Mouse (Mus musculus): Measurements from ENCODE around the gene Zfyve27. TPM values are rescaled to one million over a fixed set of nuclear protein-coding genes. Genes with fewer than 3 reads are reported as not detected.

Gene Zfyve27
- polyA plus RNA-seq, 1 experiment from 2014 or later: 28.2 TPM

GRCm38 (mm10) chr19:42144541-42145167 lies 19.1 kb upstream of the Zfyve27 start:
- Histone ChIP-seq H3K9ac (no peak overlapping the region; the same call in 1 of the 2 replicates), H3K27me3 (no peaks in the 10 kb centered on the region), H3K4me1 (peaks cover 45% of the 10 kb centered on the region), H3K36me3 (no peaks in the 10 kb centered on the region), H3K4me3 (no peak overlapping the region), H3K9me3 (no peaks in the 10 kb centered on the region), H3K4me2 (0 out of 2 replicates have a peak overlapping the region, but pooled peaks have one; percentile 5), H3K27ac (peak overlapping the region; percentile 75)
- ATAC-seq (ENCODE audit: borderline replicate concordance, extremely low read depth, low FRiP score, low TSS enrichment): no peak
- 19% methylated on average over 8 of the region's 8 CpGs for WGBS

DNA sequence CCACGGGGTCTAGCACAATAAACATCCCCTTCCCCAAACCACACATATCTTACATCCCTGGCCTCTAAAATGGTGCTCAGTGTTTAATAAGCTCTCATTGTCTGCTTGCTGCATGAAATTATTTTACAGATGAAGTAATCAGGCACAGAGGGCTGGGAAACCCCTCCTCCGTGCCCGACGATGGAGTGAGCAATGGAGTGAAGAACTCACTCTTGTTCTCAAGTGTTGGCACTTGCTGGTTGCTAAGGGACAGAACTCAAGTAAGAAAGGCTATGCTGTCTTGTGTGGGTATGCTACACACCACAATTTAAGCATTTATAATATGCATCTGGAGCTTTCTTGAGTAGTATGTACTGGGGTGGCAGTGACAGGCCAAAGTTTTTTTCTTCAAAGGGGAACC lies 18.5 kb upstream of the Zfyve27 start:
- Histone ChIP-seq H3K27ac (peak overlapping the region; percentile 75), H3K4me3 (no peak overlapping the region), H3K4me1 (peaks cover 50% of the 10 kb centered on the region), H3K9ac (no peak overlapping the region), H3K4me2 (0 out of 2 replicates have a peak overlapping the region, but pooled peaks have one; percentile 5), H3K36me3 (no peaks in the 10 kb centered on the region), H3K27me3 (no peaks in the 10 kb centered on the region), H3K9me3 (no peaks in the 10 kb centered on the region)
- ATAC-seq (ENCODE audit: borderline replicate concordance, extremely low read depth, low FRiP score, low TSS enrichment): no peak
- WGBS: 38% methylated on average over 4 of the region's 4 CpGs

DNA sequence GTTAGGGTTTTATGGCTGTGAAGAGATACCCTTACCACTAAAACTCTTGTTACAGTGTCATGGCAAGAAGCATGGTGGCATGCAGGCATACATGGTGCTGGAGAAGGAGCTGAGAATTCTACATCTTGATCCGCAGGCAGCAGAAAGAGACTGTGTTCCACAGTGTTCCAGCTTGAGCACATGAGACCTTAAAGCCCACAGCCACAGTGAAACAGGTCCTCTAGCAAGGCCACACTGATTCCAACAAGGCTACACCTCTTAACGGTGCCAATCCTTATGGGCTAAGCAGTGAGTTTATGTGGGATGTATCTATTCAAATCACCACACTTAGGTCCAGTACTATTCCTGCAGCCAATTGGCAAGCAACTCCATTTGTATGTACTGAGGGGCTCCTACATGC lies 18.0 kb upstream of the Zfyve27 start:
- peaks cover 55% of the 10 kb centered on the region for H3K4me1 ChIP-seq
- no peaks in the 10 kb centered on the region for H3K36me3 ChIP-seq
- no peak overlapping the region for H3K9ac ChIP-seq
- H3K27me3 ChIP-seq: no peaks in the 10 kb centered on the region
- WGBS: 89% methylated on average over 2 of the region's 2 CpGs
- H3K27ac ChIP-seq: peak overlapping the region; percentile 75
- H3K4me3 ChIP-seq: no peak overlapping the region
- no peak overlapping the region for H3K4me2 ChIP-seq
- ATAC-seq (ENCODE audit: borderline replicate concordance, extremely low read depth, low FRiP score, low TSS enrichment): no peak
- H3K9me3 ChIP-seq: no peaks in the 10 kb centered on the region

GRCm38 (mm10) chr19:42146276-42147010 lies 17.3 kb upstream of the Zfyve27 start:
- Histone ChIP-seq H3K9ac (peak overlapping the region; percentile 87; the same call in 1 of the 2 replicates), H3K4me1 (peaks cover 63% of the 10 kb centered on the region), H3K36me3 (peaks cover 6% of the 10 kb centered on the region; the same call in 1 of the 2 replicates), H3K9me3 (no peaks in the 10 kb centered on the region), H3K4me2 (peak overlapping the region; percentile 89), H3K27me3 (no peaks in the 10 kb centered on the region), H3K27ac (peak overlapping the region; percentile 96), H3K4me3 (peak overlapping the region; percentile 64; the same call in 1 of the 2 replicates)
- no peak for ATAC-seq (ENCODE audit: borderline replicate concordance, extremely low read depth, low FRiP score, low TSS enrichment)
- WGBS: 85% methylated on average over 9 of the region's 9 CpGs

DNA sequence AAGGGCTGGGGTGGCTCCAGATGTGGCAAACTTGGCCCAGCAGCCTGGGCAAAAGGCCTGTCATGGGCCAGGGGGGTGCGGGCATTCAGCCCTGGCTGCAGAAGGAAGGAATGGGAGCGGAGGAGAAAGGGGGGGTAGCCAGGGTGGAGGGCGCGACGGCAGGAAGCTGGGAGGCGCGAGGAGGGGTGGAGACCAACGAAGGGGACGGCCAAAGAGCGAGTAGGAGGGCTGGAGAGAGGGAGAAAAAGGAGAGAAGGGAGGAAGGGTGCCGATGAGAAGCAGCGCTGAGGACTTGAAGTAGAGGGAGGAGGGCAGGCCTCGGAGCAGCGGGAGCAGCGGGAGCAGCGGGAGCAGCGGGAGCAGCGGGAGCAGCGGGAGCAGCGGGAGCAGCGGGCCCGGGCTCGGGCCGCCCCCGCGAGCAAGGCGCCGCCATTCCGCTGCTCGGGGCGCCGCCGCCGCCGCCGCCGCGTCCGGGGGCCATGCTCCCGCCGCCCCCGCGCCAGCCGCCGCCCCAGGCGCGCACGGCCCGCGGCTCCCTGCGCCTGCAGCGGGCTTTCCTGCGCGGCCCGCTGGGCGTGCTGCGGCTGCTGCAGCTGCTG lies 16.5 kb upstream of the Zfyve27 start, which contains the start of gene Marveld1:
TSS of gene Marveld1 (plus strand) at position 231 of the 599 bp plus-strand sequence.
- H3K4me2 ChIP-seq: peak within 1 kb of the TSS; percentile 89
- H3K27ac ChIP-seq: peak within 1 kb of the TSS; percentile 96
- peak within 1 kb of the TSS; percentile 87 for H3K9ac ChIP-seq
- peaks cover 6% of the 10 kb centered on the region; the same call in 1 of the 2 replicates for H3K36me3 ChIP-seq
- H3K27me3 ChIP-seq: no peaks in the 10 kb centered on the region
- peak within 1 kb of the TSS; percentile 64 for H3K4me3 ChIP-seq
- peaks cover 70% of the 10 kb centered on the region for H3K4me1 ChIP-seq
- no peaks in the 10 kb centered on the region for H3K9me3 ChIP-seq
- WGBS: under 1% methylated on average over 30 of the region's 57 CpGs
- peak; percentile 77 for ATAC-seq (ENCODE audit: borderline replicate concordance, extremely low read depth, low FRiP score, low TSS enrichment)

GRCm38 (mm10) chr19:42147769-42148568 lies 15.8 kb upstream of the Zfyve27 start:
- H3K36me3 ChIP-seq: peaks cover 6% of the 10 kb centered on the region; the same call in 1 of the 2 replicates
- no peaks in the 10 kb centered on the region for H3K27me3 ChIP-seq
- H3K4me1 ChIP-seq: peaks cover 70% of the 10 kb centered on the region
- peak overlapping the region; percentile 64 for H3K4me3 ChIP-seq
- under 1% methylated on average over 54 of the region's 63 CpGs for WGBS
- H3K9me3 ChIP-seq: no peaks in the 10 kb centered on the region
- H3K27ac ChIP-seq: peak overlapping the region; percentile 96
- H3K9ac ChIP-seq: peak overlapping the region; percentile 87
- ATAC-seq (ENCODE audit: borderline replicate concordance, extremely low read depth, low FRiP score, low TSS enrichment): peak; percentile 12
- H3K4me2 ChIP-seq: peak overlapping the region; percentile 89

GRCm38 (mm10) chr19:42148569-42148860 lies 15.2 kb upstream of the Zfyve27 start:
- Histone ChIP-seq H3K4me3 (peak overlapping the region; percentile 64), H3K4me1 (peaks cover 70% of the 10 kb centered on the region), H3K27me3 (no peaks in the 10 kb centered on the region), H3K9me3 (no peaks in the 10 kb centered on the region), H3K9ac (peak overlapping the region; percentile 87), H3K27ac (peak overlapping the region; percentile 96), H3K36me3 (peaks cover 6% of the 10 kb centered on the region; the same call in 1 of the 2 replicates), H3K4me2 (peak overlapping the region; percentile 89)
- 10% methylated on average over 7 of the region's 7 CpGs for WGBS
- ATAC-seq (ENCODE audit: borderline replicate concordance, extremely low read depth, low FRiP score, low TSS enrichment): peak; percentile 63; the same call in 1 of the 2 replicates

- Histone ChIP-seq H3K9me3 (no peaks in the 10 kb centered on the region), H3K36me3 (peaks cover 6% of the 10 kb centered on the region; the same call in 1 of the 2 replicates), H3K4me2 (no peak overlapping the region), H3K27me3 (no peaks in the 10 kb centered on the region), H3K4me3 (no peak overlapping the region), H3K27ac (no peak overlapping the region), H3K4me1 (peaks cover 41% of the 10 kb centered on the region), H3K9ac (no peak overlapping the region)
- no peak for ATAC-seq (ENCODE audit: borderline replicate concordance, extremely low read depth, low FRiP score, low TSS enrichment)
- WGBS: 5% methylated on average over 6 of the region's 6 CpGs
Measured at GRCm38 (mm10) chr19:42151990-42152389, 11.8 kb upstream of the Zfyve27 start.

DNA sequence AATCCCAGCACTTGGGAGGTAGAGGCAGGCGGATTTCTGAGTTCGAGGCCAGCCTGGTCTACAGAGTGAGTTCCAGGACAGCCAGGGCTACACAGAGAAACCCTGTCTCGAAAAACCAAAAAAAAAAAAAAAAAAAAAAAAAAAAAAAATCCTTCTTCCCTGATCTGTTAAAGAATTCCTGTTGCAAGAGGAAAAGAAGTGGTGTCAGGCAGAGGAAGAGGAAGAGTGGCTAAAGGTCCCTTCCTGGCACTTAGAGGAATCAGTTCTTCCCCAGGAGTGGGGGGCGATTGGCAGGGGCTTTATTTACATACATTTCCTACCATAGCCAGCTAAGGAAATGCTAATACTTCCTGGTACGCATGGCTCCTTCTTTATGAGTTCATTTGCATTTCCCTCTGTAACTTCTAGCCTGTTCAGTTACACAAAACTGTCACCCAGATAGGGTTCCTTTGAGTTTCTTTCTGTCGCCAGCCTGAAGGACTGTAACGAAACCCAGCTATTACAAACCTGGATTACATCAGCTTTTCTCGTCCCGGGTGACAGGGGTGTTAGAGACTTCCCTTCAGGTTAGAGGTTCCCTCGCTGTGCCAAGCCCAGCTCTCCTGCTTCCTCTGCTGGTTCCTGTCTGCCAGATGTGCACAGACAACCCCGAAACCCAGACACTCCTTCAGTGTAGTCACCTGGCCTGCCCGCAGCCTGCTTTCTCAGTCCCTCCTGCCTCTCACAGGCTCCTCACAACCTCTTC lies 6.1 kb upstream of the Zfyve27 start:
- H3K27me3 ChIP-seq: no peaks in the 10 kb centered on the region
- no peaks in the 10 kb centered on the region for H3K9me3 ChIP-seq
- peak overlapping the region; percentile 47 for H3K27ac ChIP-seq
- no peaks in the 10 kb centered on the region for H3K36me3 ChIP-seq
- 51% methylated on average over 12 of the region's 12 CpGs for WGBS
- no peak; the same call in 1 of the 2 replicates for ATAC-seq (ENCODE audit: borderline replicate concordance, extremely low read depth, low FRiP score, low TSS enrichment)
- H3K4me3 ChIP-seq: no peak overlapping the region
- no peak overlapping the region for H3K9ac ChIP-seq
- H3K4me2 ChIP-seq: no peak overlapping the region
- H3K4me1 ChIP-seq: peaks cover 12% of the 10 kb centered on the region

- Histone ChIP-seq H3K4me3 (no peak overlapping the region), H3K36me3 (no peaks in the 10 kb centered on the region), H3K4me2 (peak overlapping the region; percentile 16; the same call in 1 of the 2 replicates), H3K9ac (no peak overlapping the region), H3K27ac (peak overlapping the region; percentile 47), H3K4me1 (peaks cover 12% of the 10 kb centered on the region), H3K9me3 (no peaks in the 10 kb centered on the region), H3K27me3 (no peaks in the 10 kb centered on the region)
- ATAC-seq (ENCODE audit: borderline replicate concordance, extremely low read depth, low FRiP score, low TSS enrichment): peak; percentile 43; the same call in 1 of the 2 replicates
- WGBS: 31% methylated on average over 13 of the region's 13 CpGs
Measured at GRCm38 (mm10) chr19:42158246-42159017, 5.3 kb upstream of the Zfyve27 start.

All from lung, embryonic 15.5 days (tissue).